Mouse (Mus musculus) cortical plate, adult 2 months (tissue): ENCODE data around the gene Ccdc82.

ENCODE experiments used
- CTCF ChIP-seq: fragments of 200-500 bp; IDR thresholded peaks from 2 replicates; pipeline ENCODE4 v1.5.1; 2011; ENCODE audit warnings: mild to moderate bottlenecking, control low read depth, low read length; ENCODE audit not compliant: insufficient read depth; ENCODE audit errors: extremely low read depth
- POLR2A ChIP-seq: fragments of 200-500 bp; IDR thresholded peaks from 2 replicates; pipeline ENCODE4 v1.6.1; 2011; ENCODE audit warnings: mild to moderate bottlenecking, low read length, control low read depth; ENCODE audit not compliant: insufficient read depth; ENCODE audit errors: extremely low read depth

DNA sequence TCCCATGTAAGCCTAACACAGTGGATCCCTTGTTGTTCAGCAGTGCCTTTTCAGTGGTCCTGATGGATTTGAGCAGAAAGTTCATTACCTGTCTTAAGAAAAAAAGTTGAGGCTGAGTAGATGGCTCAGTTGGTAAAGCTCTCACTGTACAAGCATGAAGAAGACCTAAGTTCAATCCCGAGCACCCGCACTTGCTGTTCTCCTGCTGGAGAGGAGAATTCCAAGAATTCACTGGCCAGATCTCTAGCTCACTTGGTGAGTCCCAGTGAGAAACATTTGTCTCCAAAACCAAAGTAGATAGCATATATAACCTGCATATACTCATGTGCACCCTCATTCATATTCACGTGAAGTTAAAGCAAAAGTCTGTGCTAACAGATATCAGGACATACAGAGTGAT is 59.7 kb downstream of the Ccdc82 start:
- TF ChIP-seq POLR2A (no peak), CTCF (no peak)
